Mouse (Mus musculus): ENCODE data around the gene Ctps2. TPM values are rescaled to one million over a fixed set of nuclear protein-coding genes. Genes with fewer than 3 reads are reported as not detected.

The Ctps2 gene
- total and polyA plus RNA-seq, 3 experiments = 22.3 to 26.4 (median 23.3) TPM

GRCm38 (mm10) chrX:162871734-162872517 lies 29.1 kb upstream of the Ctps2 start (continued):
- TF ChIP-seq MAFK (IDR thresholded peaks at IDR 0.05; ENCODE audit: insufficient replicate concordance, low read length) (no peak), PAX5 (IDR thresholded peaks at IDR 0.05; ENCODE audit: low read length) (no peak), ELF1 (IDR thresholded peaks at IDR 0.05; ENCODE audit: low read depth, low read length) (no peak), JUND (conservative IDR thresholded peaks at IDR 0.05; ENCODE audit: low read depth, low read length) (no peak), TCF12 (IDR thresholded peaks at IDR 0.05; ENCODE audit: low read depth, low read length) (no peak), KAT2A (IDR thresholded peaks at IDR 0.05; ENCODE audit: insufficient replicate concordance, low read length) (no peak), MAZ (IDR thresholded peaks at IDR 0.05; ENCODE audit: low read depth, low read length) (no peak), ZC3H11A (IDR thresholded peaks at IDR 0.05; ENCODE audit: low read depth, low read length) (no peak), CHD1 (IDR thresholded peaks at IDR 0.05; ENCODE audit: low read depth, low read length) (no peak)

DNA sequence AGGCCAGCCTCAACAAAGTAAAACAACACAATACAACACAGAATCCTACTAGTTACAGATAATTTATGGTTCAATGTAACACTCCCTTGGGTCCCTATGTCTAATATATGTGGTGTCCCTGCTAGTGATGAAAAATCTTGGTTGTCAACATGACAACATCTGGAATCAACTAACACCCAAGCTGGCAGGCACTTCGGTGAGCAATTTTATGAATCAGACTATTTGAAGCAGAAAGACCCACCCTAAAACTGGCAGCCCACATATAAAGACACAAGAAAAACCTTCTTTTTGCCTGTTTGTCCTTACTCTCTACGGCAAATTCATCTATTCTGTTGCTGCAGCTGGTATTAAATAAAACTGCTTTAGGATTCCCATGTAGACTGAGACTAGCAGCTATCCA lies 27.3 kb upstream of the Ctps2 start:
- no peaks in the 10 kb centered on the region for H3K9me3 ChIP-seq (replicated peaks; ENCODE audit: low read length)
- H3K4me1 ChIP-seq (ENCODE audit: control insufficient read depth in 1 of 2, insufficient read depth in 2 of 2) = no peaks in the 10 kb centered on the region
- H3K9ac ChIP-seq (ENCODE audit: insufficient read depth, low read depth) = no peak overlapping the region
- no peaks in the 10 kb centered on the region for H3K79me2 ChIP-seq (replicated peaks; ENCODE audit: control insufficient read depth, extremely low read depth, insufficient read depth, poor library complexity, severe bottlenecking)
- TF ChIP-seq E2F4 (IDR thresholded peaks at IDR 0.05; ENCODE audit: insufficient replicate concordance, low read depth, low read length) (no peak), UBTF (IDR thresholded peaks at IDR 0.05; ENCODE audit: low read depth, low read length) (no peak), JUN (IDR thresholded peaks at IDR 0.05; ENCODE audit: insufficient read depth, low read depth, low read length) (no peak), ZC3H11A (IDR thresholded peaks at IDR 0.05; ENCODE audit: low read depth, low read length) (no peak), SMC3 (IDR thresholded peaks at IDR 0.05; ENCODE audit: low read depth, low read length) (no peak), HCFC1 (IDR thresholded peaks at IDR 0.05; ENCODE audit: low read depth, low read length) (no peak), RAD21 (IDR thresholded peaks at IDR 0.05; ENCODE audit: low read depth, low read length) (no peak), RCOR1 (conservative IDR thresholded peaks at IDR 0.05; ENCODE audit: low read depth, low read length) (no peak), MEF2A (IDR thresholded peaks at IDR 0.05; ENCODE audit: borderline replicate concordance, low read depth, low read length) (no peak), GABPA (IDR thresholded peaks at IDR 0.05; ENCODE audit: insufficient replicate concordance, low read depth, low read length) (no peak), USF2 (conservative IDR thresholded peaks at IDR 0.05; ENCODE audit: low read depth, low read length) (no peak), MXI1 (IDR thresholded peaks at IDR 0.05; ENCODE audit: low read depth, low read length) (no peak), CHD1 (IDR thresholded peaks at IDR 0.05; ENCODE audit: low read depth, low read length) (no peak), ZNF384 (IDR thresholded peaks at IDR 0.05; ENCODE audit: low read depth, low read length) (no peak), TBP (conservative IDR thresholded peaks at IDR 0.05; ENCODE audit: low read depth, low read length) (no peak), ETS1 (conservative IDR thresholded peaks at IDR 0.05; ENCODE audit: low read depth, low read length) (no peak), NELFE (IDR thresholded peaks at IDR 0.05; ENCODE audit: low read depth, low read length) (no peak), POLR2A (IDR thresholded peaks at IDR 0.05; ENCODE audit: low read depth, low read length) (no peak)
- H3K27me3 ChIP-seq (replicated peaks) = no peaks in the 10 kb centered on the region
- DNase-seq (ENCODE audit: extremely low read depth) = no peak
- H3K4me3 ChIP-seq (replicated peaks in 1 of 3; ENCODE audit: low read depth in 2 of 3, low read length in 2 of 3, poor library complexity in 1 of 3) = no peak overlapping the region
- H3K27ac ChIP-seq (ENCODE audit: insufficient read depth, low read depth) = no peak overlapping the region
- H3K4me2 ChIP-seq (ENCODE audit: insufficient read depth, low read depth, poor library complexity, severe bottlenecking) = no peak overlapping the region
- dilution Hi-C loops (cut with MboI; ENCODE audit: extremely low pct_ligation_motif_present, extremely low pct_unique_long_range_greater_than_20kb, low sequenced_read_pairs) (no loop called here), in situ Hi-C loops (cut with MboI; ENCODE audit: low pct_ligation_motif_present, low pct_unique_long_range_greater_than_20kb, low sequenced_read_pairs) (loop anchor here (25.0 kb wide), 1 partner anchor 361 kb away; no protein-coding TSS in a partner anchor)
- peaks cover 15 to 26% of the 10 kb centered on the region in 2 experiments for H3K36me3 ChIP-seq (replicated peaks in 1 of 2; ENCODE audit: control insufficient read depth in 1 of 2, insufficient read depth in 1 of 2, low read length in 1 of 2)

Data from CH12.LX (cell line).